Mouse (Mus musculus) CH12.LX (cell line): ENCODE measurements around the gene Ccdc93. TPM values are rescaled to one million over a fixed set of nuclear protein-coding genes. Genes with fewer than 3 reads are reported as not detected.

ENCODE experiments used
- DNase-seq: peaks from one replicate; pipeline ENCODE4 v3.0.0-alpha.2; 2013; ENCODE audit errors: extremely low read depth
- H3K27ac ChIP-seq: 2 replicates; pipeline ENCODE4 v1.5.1; 2012; ENCODE audit warnings: low read depth, mild to moderate bottlenecking, control low read depth, moderate library complexity; ENCODE audit not compliant: insufficient read depth
- H3K27me3 ChIP-seq: replicated peaks from 2 replicates; pipeline ENCODE3; 2012; ENCODE audit warnings: inconsistent platforms
- H3K36me3 ChIP-seq, 2 experiments: replicated peaks in 1 of 2; 2 replicates each; pipeline versions ENCODE3 to v1.6.1; 2012; ENCODE audit warnings: inconsistent platforms in 1 of 2, low read length in 1 of 2, mild to moderate bottlenecking in 1 of 2, mixed read lengths in 1 of 2, moderate library complexity in 1 of 2; ENCODE audit not compliant: control insufficient read depth in 1 of 2, insufficient read depth in 1 of 2
- H3K4me1 ChIP-seq, 2 experiments: 2 replicates each; pipeline ENCODE4 v1.6.1; 2012; ENCODE audit warnings: inconsistent platforms in 1 of 2, moderate library complexity in 1 of 2; ENCODE audit not compliant: insufficient read depth in 2 of 2, control insufficient read depth in 1 of 2
- H3K4me2 ChIP-seq: 2 replicates; pipeline ENCODE4 v1.6.1; 2012; ENCODE audit warnings: low read depth, mild to moderate bottlenecking, control low read depth; ENCODE audit not compliant: poor library complexity, insufficient read depth, severe bottlenecking
- H3K4me3 ChIP-seq, 3 experiments: fragments of 150-350 bp in 1 of 3; sonication (generic) in 1 of 3; replicated peaks in 1 of 3; 2 replicates each; pipeline versions ENCODE3 to v1.5.1; 2011 to 2012; ENCODE audit warnings: low read depth in 2 of 3, low read length in 2 of 3, mild to moderate bottlenecking in 2 of 3, moderate library complexity in 2 of 3, control low read depth in 1 of 3, improper control_type of control experiment in 1 of 3, inconsistent platforms in 1 of 3, mixed read lengths in 1 of 3; ENCODE audit not compliant: poor library complexity in 1 of 3
- H3K79me2 ChIP-seq: replicated peaks from 2 replicates; pipeline ENCODE4 v1.6.1; 2012; ENCODE audit warnings: mild to moderate bottlenecking, moderate library complexity; ENCODE audit not compliant: control insufficient read depth, poor library complexity, insufficient read depth, severe bottlenecking; ENCODE audit errors: extremely low read depth
- H3K9ac ChIP-seq: 2 replicates; pipeline ENCODE4 v1.6.1; 2012; ENCODE audit warnings: low read depth, mild to moderate bottlenecking, control low read depth, moderate library complexity; ENCODE audit not compliant: insufficient read depth
- H3K9me3 ChIP-seq: replicated peaks from 2 replicates; pipeline ENCODE3; 2012; ENCODE audit warnings: low read length, inconsistent platforms, mixed read lengths
- CHD1 ChIP-seq: IDR thresholded peaks from 2 replicates; pipeline ENCODE4 v1.6.1; 2012; ENCODE audit warnings: low read depth, low read length, improper control_type of control experiment, inconsistent platforms
- GABPA ChIP-seq: IDR thresholded peaks from 2 replicates; pipeline ENCODE4 v1.6.1; 2012; ENCODE audit warnings: low read depth, low read length, improper control_type of control experiment, inconsistent platforms; ENCODE audit not compliant: insufficient replicate concordance
- HCFC1 ChIP-seq: IDR thresholded peaks from 2 replicates; pipeline ENCODE4 v1.6.1; 2012; ENCODE audit warnings: low read depth, mild to moderate bottlenecking, inconsistent platforms, low read length, improper control_type of control experiment
- JUND ChIP-seq: conservative IDR thresholded peaks from 2 replicates; pipeline ENCODE4 v1.6.1; 2011; ENCODE audit warnings: low read depth, low read length, improper control_type of control experiment
- MAFK ChIP-seq: IDR thresholded peaks from 2 replicates; pipeline ENCODE4 v1.6.1; 2011; ENCODE audit warnings: low read length, improper control_type of control experiment; ENCODE audit not compliant: insufficient replicate concordance
- MAX ChIP-seq: IDR thresholded peaks from 2 replicates; pipeline ENCODE4 v1.6.1; 2011; ENCODE audit warnings: low read length, improper control_type of control experiment
- NELFE ChIP-seq: IDR thresholded peaks from 2 replicates; pipeline ENCODE4 v1.6.1; 2011; ENCODE audit warnings: low read depth, low read length, improper control_type of control experiment
- NRF1 ChIP-seq: IDR thresholded peaks from 2 replicates; pipeline ENCODE4 v1.6.1; 2014; ENCODE audit warnings: low read depth, mild to moderate bottlenecking, inconsistent platforms, low read length, improper control_type of control experiment, moderate library complexity
- PAX5 ChIP-seq: IDR thresholded peaks from 2 replicates; pipeline ENCODE4 v1.6.1; 2012; ENCODE audit warnings: low read length, inconsistent platforms, mixed read lengths
- RAD21 ChIP-seq: IDR thresholded peaks from 2 replicates; pipeline ENCODE4 v1.6.1; 2011; ENCODE audit warnings: low read depth, mild to moderate bottlenecking, low read length, improper control_type of control experiment, moderate library complexity
- SIN3A ChIP-seq: IDR thresholded peaks from 2 replicates; pipeline ENCODE4 v1.6.1; 2012; ENCODE audit warnings: low read length, improper control_type of control experiment, inconsistent platforms
- SMC3 ChIP-seq: IDR thresholded peaks from 2 replicates; pipeline ENCODE4 v1.6.1; 2011; ENCODE audit warnings: low read depth, low read length, improper control_type of control experiment
- TCF12 ChIP-seq: IDR thresholded peaks from 2 replicates; pipeline ENCODE4 v1.6.1; 2014; ENCODE audit warnings: low read depth, mild to moderate bottlenecking, inconsistent platforms, low read length, improper control_type of control experiment
- USF1 ChIP-seq: IDR thresholded peaks from 2 replicates; pipeline ENCODE4 v1.6.1; 2014; ENCODE audit warnings: low read depth, mild to moderate bottlenecking, inconsistent platforms, low read length, improper control_type of control experiment
- USF2 ChIP-seq: conservative IDR thresholded peaks from 2 replicates; pipeline ENCODE4 v1.6.1; 2011; ENCODE audit warnings: low read depth, low read length, improper control_type of control experiment
- ZC3H11A ChIP-seq: IDR thresholded peaks from 2 replicates; pipeline ENCODE4 v1.6.1; 2012; ENCODE audit warnings: low read depth, mild to moderate bottlenecking, inconsistent platforms, low read length, improper control_type of control experiment
- ZKSCAN1 ChIP-seq: IDR thresholded peaks from 2 replicates; pipeline ENCODE4 v1.6.1; 2012; ENCODE audit warnings: low read depth, inconsistent platforms, low read length, improper control_type of control experiment, borderline replicate concordance
- ZMIZ1 ChIP-seq: IDR thresholded peaks from 2 replicates; pipeline ENCODE4 v1.6.1; 2012; ENCODE audit warnings: low read depth, mild to moderate bottlenecking, inconsistent platforms, low read length, improper control_type of control experiment
- ZNF384 ChIP-seq: IDR thresholded peaks from 2 replicates; pipeline ENCODE4 v1.6.1; 2012; ENCODE audit warnings: low read depth, low read length, improper control_type of control experiment, inconsistent platforms
- dilution Hi-C: fragments of 300-500 bp; cut with MboI; formaldehyde crosslinking; loops from 2 replicates; pipeline ENCODE4 v1.14.3; 2020; ENCODE audit warnings: low sequenced_read_pairs; ENCODE audit not compliant: extremely low pct_unique_long_range_greater_than_20kb, extremely low pct_ligation_motif_present
- in situ Hi-C: fragments of 300-500 bp; cut with MboI; formaldehyde crosslinking; loops from 3 replicates; pipeline ENCODE4 v1.14.3; 2019; ENCODE audit warnings: low sequenced_read_pairs, low pct_ligation_motif_present, low pct_unique_long_range_greater_than_20kb, mixed read lengths
- polyA plus RNA-seq: library from polyadenylated mRNA; unstranded; fragments of >175 nt; gene quantifications from 2 replicates; pipeline ENCODE4 v1.2.1, GENCODE M21; 2012; ENCODE audit warnings: low read depth; ENCODE audit not compliant: insufficient read length
- total RNA-seq, 2 experiments: library from RNA; depleted of rRNA; stranded (reverse); fragments of 300-350 nt in 1 of 2; fragments of >200 nt in 1 of 2; gene quantifications; 2 replicates each; pipeline ENCODE4 v1.2.3; 2012 to 2014

The Ccdc93 gene
- total and polyA plus RNA-seq, 3 experiments = 21.0 to 34.0 (median 23.7) TPM

DNA sequence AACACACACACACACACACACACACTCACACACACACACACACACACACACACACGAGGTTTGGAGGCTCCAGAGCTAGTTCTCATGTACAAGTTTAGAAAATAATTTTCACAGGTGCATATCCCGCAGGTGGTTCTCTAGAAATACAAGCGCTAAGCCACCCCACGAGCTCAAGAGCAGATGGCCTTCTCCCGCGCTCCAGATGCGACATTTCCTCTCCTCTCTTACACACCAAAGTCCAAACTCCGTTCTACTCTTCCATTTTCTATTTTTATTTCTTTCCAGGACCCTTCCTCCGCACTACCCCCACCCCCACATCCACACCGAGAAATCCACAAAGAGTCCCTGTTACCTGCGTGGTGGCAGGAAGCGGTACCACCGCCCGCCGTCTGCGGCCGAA, 96.2 kb downstream of the Ccdc93 start:
- in situ Hi-C loops = no loop called here
- no peaks in the 10 kb centered on the region for H3K27me3 ChIP-seq
- DNase-seq = no peak
- no peaks in the 10 kb centered on the region for H3K36me3 ChIP-seq
- no peak overlapping the region for H3K4me3 ChIP-seq
- H3K9me3 ChIP-seq = no peaks in the 10 kb centered on the region
- no peaks in the 10 kb centered on the region for H3K79me2 ChIP-seq
- TF ChIP-seq SMC3 (no peak), GABPA (no peak), USF2 (no peak), MAFK (no peak)
- H3K27ac ChIP-seq = no peak overlapping the region
- dilution Hi-C loops = no loop called here
- H3K9ac ChIP-seq = no peak overlapping the region
- no peaks in the 10 kb centered on the region for H3K4me1 ChIP-seq
- H3K4me2 ChIP-seq = no peak overlapping the region

DNA sequence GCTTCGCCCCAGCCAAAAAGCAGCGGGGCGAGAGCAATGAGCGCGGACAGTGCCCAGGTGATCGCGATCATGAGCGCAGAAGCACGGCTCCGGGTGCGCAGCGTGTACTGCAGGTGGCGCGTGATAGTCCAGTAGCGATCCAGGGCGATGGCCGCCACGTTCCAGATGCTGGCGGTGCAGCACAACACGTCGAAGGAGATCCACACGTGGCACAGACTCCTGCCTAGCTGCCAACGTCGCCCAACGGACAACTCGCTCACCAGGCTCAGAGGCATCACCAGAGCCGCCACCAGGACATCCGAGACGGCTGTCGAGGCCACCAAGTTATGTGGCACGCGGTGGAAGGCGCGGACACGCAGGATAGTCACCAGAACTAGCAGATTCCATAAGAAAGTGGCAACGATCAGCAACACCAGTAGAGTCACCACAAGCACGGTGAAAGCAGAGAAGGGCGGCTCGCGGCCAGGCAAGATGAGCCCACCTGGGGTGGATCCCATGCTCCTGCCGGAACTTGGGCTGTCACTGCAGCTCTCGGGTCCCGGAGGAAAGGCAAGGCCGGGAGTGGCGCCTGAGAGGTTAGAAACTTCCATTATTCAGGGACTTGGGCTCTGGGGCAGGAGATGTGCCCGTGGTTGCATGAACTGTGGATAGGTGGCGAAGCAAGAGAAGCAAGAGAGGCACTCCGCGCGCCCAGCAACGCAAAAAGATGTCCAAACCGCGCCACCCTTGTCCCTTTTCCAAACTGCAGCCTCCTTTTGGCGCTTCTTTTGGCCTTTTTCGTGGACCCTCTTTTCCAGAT, 97.0 kb downstream of the Ccdc93 start:
- Histone ChIP-seq H3K79me2 (no peaks in the 10 kb centered on the region), H3K4me3 (no peak overlapping the region), H3K27me3 (no peaks in the 10 kb centered on the region), H3K4me2 (no peak overlapping the region), H3K9ac (no peak overlapping the region)
- dilution Hi-C loops = no loop called here
- DNase-seq = no peak
- TF ChIP-seq ZNF384 (no peak), JUND (no peak), MAFK (no peak), MAX (no peak), USF1 (no peak), TCF12 (no peak)
- TF ChIP-seq, all 38 proteins: peak for 0
- Histone ChIP-seq H3K4me1 (no peaks in the 10 kb centered on the region), H3K27ac (no peak overlapping the region), H3K9me3 (no peaks in the 10 kb centered on the region), H3K36me3 (no peaks in the 10 kb centered on the region)
- in situ Hi-C loops = no loop called here

DNA sequence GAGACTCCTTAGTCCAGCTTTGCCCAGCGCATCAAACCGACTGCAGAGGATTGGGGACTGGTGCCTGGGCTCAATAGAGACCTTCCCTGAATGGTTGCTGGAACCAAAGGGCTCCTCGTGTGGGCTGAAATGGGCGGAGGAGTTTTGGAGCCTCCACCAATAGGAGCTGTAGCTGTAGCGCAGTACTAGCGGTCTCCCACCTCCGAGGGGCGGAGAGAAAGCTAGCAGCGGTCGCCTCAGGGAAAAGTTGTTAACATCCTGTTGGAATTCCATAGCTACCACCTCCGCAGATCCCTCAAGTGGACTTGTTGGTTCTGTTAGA, 97.5 kb downstream of the Ccdc93 start, which contains the start of gene Htr5b:
Gene Htr5b, minus strand, starts transcription at position 67 of the 322 bp plus-strand sequence.
- no peak within 1 kb of the TSS for H3K4me3 ChIP-seq
- DNase-seq = no peak
- H3K27me3 ChIP-seq = no peaks in the 10 kb centered on the region
- no peaks in the 10 kb centered on the region for H3K9me3 ChIP-seq
- TF ChIP-seq HCFC1 (no peak), NELFE (no peak), RAD21 (no peak), ZC3H11A (no peak), CHD1 (no peak), NRF1 (no peak), ZKSCAN1 (no peak), ZMIZ1 (no peak), SIN3A (no peak), JUND (no peak), MAX (no peak), PAX5 (no peak), USF2 (no peak)
- no peak within 1 kb of the TSS for H3K27ac ChIP-seq
- dilution Hi-C loops = no loop called here
- H3K4me2 ChIP-seq = no peak within 1 kb of the TSS
- no peaks in the 10 kb centered on the region for H3K79me2 ChIP-seq
- no peaks in the 10 kb centered on the region for H3K36me3 ChIP-seq
- in situ Hi-C loops = no loop called here
- no peaks in the 10 kb centered on the region for H3K4me1 ChIP-seq
- H3K9ac ChIP-seq = no peak within 1 kb of the TSS
